Mouse (Mus musculus) myocyte (in vitro differentiated cells): ENCODE data around the gene Pitx2. TPM values are rescaled to one million over a fixed set of nuclear protein-coding genes. Genes with fewer than 3 reads are reported as not detected.

Source experiments
- H3K27me3 ChIP-seq: one replicate; pipeline ENCODE4 v1.6.1; 2011; ENCODE audit not compliant: control insufficient read depth, insufficient read depth, insufficient read length
- H3K36me3 ChIP-seq: one replicate; pipeline ENCODE4 v1.6.1; 2011; ENCODE audit not compliant: control insufficient read depth, insufficient read depth
- H3K4me2 ChIP-seq: one replicate; pipeline ENCODE4 v1.6.1; 2011; ENCODE audit warnings: low read depth, control low read depth
- H3K4me3 ChIP-seq: one replicate; pipeline ENCODE4 v1.5.1; 2011; ENCODE audit warnings: mild to moderate bottlenecking, control low read depth, moderate library complexity
- H3K79me2 ChIP-seq: one replicate; pipeline ENCODE4 v1.6.1; 2011; ENCODE audit not compliant: control insufficient read depth, insufficient read depth
- H3ac ChIP-seq: one replicate; pipeline ENCODE4 v1.6.1; 2011; ENCODE audit not compliant: control insufficient read depth, insufficient read length
- CEBPB ChIP-seq: IDR thresholded peaks from 2 replicates; pipeline ENCODE4 v1.6.1; 2011; ENCODE audit warnings: mild to moderate bottlenecking, moderate library complexity; ENCODE audit not compliant: poor library complexity, insufficient read depth, severe bottlenecking
- E2F4 ChIP-seq: IDR thresholded peaks from one replicate; pipeline ENCODE4 v1.6.1; 2011; ENCODE audit warnings: mild to moderate bottlenecking, control low read depth, moderate library complexity; ENCODE audit not compliant: insufficient read depth
- MAX ChIP-seq: IDR thresholded peaks from one replicate; pipeline ENCODE4 v1.6.1; 2011; ENCODE audit warnings: low read depth, mild to moderate bottlenecking, control low read depth
- MYOD1 ChIP-seq, 3 experiments: IDR thresholded peaks; one replicate each; pipeline ENCODE4 v1.6.1; 2011; ENCODE audit warnings: control low read depth in 2 of 3, low read depth in 2 of 3, mild to moderate bottlenecking in 2 of 3, moderate library complexity in 1 of 3; ENCODE audit not compliant: insufficient read length in 2 of 3, control insufficient read depth in 1 of 3
- MYOG ChIP-seq, 3 experiments: IDR thresholded peaks; one replicate each; pipeline ENCODE4 v1.6.1; 2011; ENCODE audit warnings: control low read depth in 2 of 3, low read depth in 2 of 3, mild to moderate bottlenecking in 2 of 3; ENCODE audit not compliant: insufficient read length in 2 of 3, control insufficient read depth in 1 of 3, insufficient read depth in 1 of 3
- POLR2A ChIP-seq: IDR thresholded peaks from one replicate; pipeline ENCODE4 v1.6.1; 2011; ENCODE audit warnings: low read depth, mild to moderate bottlenecking, control low read depth, moderate library complexity; ENCODE audit not compliant: insufficient read length
- POLR2AphosphoS2 ChIP-seq: IDR thresholded peaks from one replicate; pipeline ENCODE4 v1.6.1; 2011; ENCODE audit warnings: low read depth, control low read depth; ENCODE audit not compliant: insufficient read length
- REST ChIP-seq: IDR thresholded peaks from one replicate; pipeline ENCODE4 v1.6.1; 2011; ENCODE audit warnings: mild to moderate bottlenecking, control low read depth, moderate library complexity; ENCODE audit not compliant: insufficient read depth, insufficient read length
- SRF ChIP-seq: IDR thresholded peaks from one replicate; pipeline ENCODE4 v1.6.1; 2011; ENCODE audit warnings: low read depth; ENCODE audit not compliant: control insufficient read depth, insufficient read length
- TCF12 ChIP-seq: IDR thresholded peaks from one replicate; pipeline ENCODE4 v1.6.1; 2011; ENCODE audit warnings: mild to moderate bottlenecking, control low read depth; ENCODE audit not compliant: poor library complexity, insufficient read depth, severe bottlenecking
- TCF3 ChIP-seq: IDR thresholded peaks from one replicate; pipeline ENCODE4 v1.6.1; 2011; ENCODE audit warnings: low read depth, control low read depth; ENCODE audit not compliant: insufficient read length
- USF1 ChIP-seq: IDR thresholded peaks from one replicate; pipeline ENCODE4 v1.6.1; 2011; ENCODE audit warnings: low read depth, mild to moderate bottlenecking, control low read depth, moderate library complexity
- polyA plus RNA-seq: library from polyadenylated mRNA; unstranded; fragments of >200 nt; fragmentation: generic; extraction: Trizol; gene quantifications from one replicate; pipeline ENCODE4 v1.2.1, GENCODE M21; 2012; ENCODE audit warnings: missing spikeins

Pitx2 gene
- polyA plus RNA-seq, 1 experiment: 35.6 TPM

DNA sequence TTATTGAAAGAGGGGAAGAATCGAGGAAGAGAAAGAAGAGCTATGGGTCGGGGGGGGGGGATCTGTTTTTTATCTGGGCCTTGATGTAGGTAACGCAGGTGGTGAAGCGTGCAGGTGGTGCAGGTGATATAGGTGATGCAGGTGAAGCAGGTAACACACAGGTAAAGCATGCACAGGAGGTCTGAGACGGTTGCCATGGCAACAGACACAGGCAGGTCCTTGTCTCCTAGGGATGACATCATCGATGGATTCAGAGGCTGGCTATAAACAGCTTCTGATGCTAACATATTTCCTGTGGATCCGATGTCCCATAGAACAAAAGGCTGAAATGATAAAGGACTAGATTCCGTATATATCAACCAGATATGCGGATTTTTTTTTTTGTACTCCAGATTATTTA is 51.3 kb downstream of the Pitx2 start:
- no peak for TF ChIP-seq POLR2A
- TF ChIP-seq POLR2AphosphoS2: no peak
- TF ChIP-seq MAX: no peak
- TF ChIP-seq E2F4: no peak
- TF ChIP-seq REST: no peak
- TF ChIP-seq CEBPB: no peak
- no peak for TF ChIP-seq SRF
- no peak for TF ChIP-seq TCF12
- no peak for TF ChIP-seq USF1
- TF ChIP-seq MYOG (IDR thresholded peaks at IDR 0.05; ENCODE audit: control insufficient read depth in 1 of 3, insufficient read depth in 1 of 3, insufficient read length in 2 of 3, low read depth in 2 of 3): no peak
- no peak for TF ChIP-seq MYOD1 (IDR thresholded peaks at IDR 0.05; ENCODE audit: control insufficient read depth in 1 of 3, insufficient read length in 2 of 3, low read depth in 2 of 3)
- no peak for TF ChIP-seq TCF3
- Histone ChIP-seq H3K27me3 (no peaks in the 10 kb centered on the region), H3K4me2 (no peak overlapping the region), H3K79me2 (no peaks in the 10 kb centered on the region), H3ac (no peak overlapping the region), H3K4me3 (no peak overlapping the region), H3K36me3 (no peaks in the 10 kb centered on the region)

DNA sequence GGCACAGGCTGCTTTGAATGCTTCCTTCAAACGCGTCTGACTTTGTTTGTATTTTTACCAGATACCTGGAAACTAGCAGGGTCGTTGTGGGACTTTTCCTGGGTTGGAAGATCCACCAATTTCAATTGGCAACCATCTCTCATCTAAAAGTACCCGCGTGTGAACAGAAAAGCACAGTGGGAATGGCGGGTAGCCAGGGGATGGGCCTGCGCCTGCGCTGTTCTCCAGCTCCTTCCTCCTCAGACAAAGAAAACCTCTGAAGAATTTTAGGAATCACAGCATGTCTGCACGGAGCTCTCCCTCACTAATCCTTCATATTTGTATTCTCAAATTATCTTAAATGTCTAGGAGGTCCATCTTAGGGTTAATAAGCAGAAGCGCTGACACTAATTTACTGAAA is 54.6 kb downstream of the Pitx2 start:
- Histone ChIP-seq H3ac (no peak overlapping the region), H3K4me3 (no peak overlapping the region), H3K36me3 (no peaks in the 10 kb centered on the region), H3K27me3 (no peaks in the 10 kb centered on the region), H3K4me2 (no peak overlapping the region), H3K79me2 (no peaks in the 10 kb centered on the region)
- TF ChIP-seq MYOG (IDR thresholded peaks at IDR 0.05; ENCODE audit: control insufficient read depth in 1 of 3, insufficient read depth in 1 of 3, insufficient read length in 2 of 3, low read depth in 2 of 3) (no peak), POLR2AphosphoS2 (no peak), E2F4 (no peak), TCF3 (no peak), MYOD1 (IDR thresholded peaks at IDR 0.05; ENCODE audit: control insufficient read depth in 1 of 3, insufficient read length in 2 of 3, low read depth in 2 of 3) (no peak), POLR2A (no peak), SRF (no peak), REST (no peak), MAX (no peak), CEBPB (no peak)

DNA sequence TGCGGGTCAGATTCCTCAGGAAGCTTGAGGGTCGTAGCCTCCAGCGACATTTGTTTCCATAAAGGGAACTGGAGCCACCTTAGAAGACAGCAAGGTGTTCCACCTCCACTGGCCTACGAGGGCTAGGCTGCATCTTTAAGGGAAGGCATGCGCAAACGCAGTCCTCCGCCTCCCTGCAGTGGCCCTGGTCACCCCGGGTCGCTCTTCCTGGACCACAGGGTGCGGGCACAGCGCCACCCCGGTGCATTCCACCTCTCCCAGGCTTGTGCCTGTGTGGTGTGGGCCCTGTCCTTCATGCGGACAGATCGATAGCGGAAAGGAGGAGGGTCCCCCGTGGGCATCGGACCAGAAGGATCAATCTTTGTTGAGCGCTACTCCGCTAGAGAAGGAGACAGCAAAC is 56.6 kb downstream of the Pitx2 start:
- Histone ChIP-seq H3K27me3 (no peaks in the 10 kb centered on the region), H3K4me3 (no peak overlapping the region), H3K4me2 (no peak overlapping the region), H3K79me2 (no peaks in the 10 kb centered on the region), H3K36me3 (no peaks in the 10 kb centered on the region), H3ac (no peak overlapping the region)
- TF ChIP-seq TCF3 (no peak), MYOG (IDR thresholded peaks at IDR 0.05; ENCODE audit: control insufficient read depth in 1 of 3, insufficient read depth in 1 of 3, insufficient read length in 2 of 3, low read depth in 2 of 3) (no peak), E2F4 (no peak)

DNA sequence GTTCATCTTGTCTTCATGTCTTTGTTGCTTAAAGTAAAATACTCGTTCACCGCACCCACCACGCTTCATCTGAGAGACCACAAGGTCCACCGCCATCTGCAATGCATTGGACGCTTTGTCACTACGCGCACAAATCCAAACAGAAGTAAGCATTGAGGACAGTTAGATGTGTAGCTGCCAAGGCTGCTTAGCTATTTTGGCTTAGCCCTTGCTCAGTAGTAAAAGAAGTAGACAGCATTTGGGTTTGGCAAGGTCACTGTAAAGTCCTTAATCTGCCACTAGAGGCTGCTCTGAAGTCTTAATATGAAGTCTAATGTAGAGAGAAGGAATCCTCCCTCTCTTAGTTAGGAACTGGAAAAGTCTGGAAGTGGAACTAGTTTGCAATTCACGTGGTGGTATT is 57.1 kb downstream of the Pitx2 start:
- H3K4me3 ChIP-seq: no peak overlapping the region
- H3K4me2 ChIP-seq: no peak overlapping the region

DNA sequence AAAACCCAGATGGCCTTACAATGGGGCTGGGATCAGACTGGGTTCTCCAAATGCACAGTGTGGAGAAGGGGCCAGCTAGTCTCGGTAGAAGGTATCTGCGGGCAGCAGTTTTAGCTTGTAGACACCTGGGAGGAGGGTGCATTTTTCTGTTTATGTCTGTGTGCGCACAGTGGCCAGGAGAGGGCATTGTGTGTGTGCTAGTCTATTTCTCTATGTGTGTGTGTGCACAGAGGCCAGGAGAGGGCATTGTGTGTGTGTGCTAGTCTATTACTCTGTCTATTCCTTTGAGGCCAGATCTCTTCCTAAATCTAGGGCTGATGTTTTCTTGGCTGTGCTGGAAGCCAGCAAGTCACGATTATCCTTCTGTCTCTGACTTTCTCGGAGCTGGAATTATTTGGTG is 58.8 kb downstream of the Pitx2 start:
- H3K36me3 ChIP-seq: no peaks in the 10 kb centered on the region
- no peaks in the 10 kb centered on the region for H3K79me2 ChIP-seq
- no peak for TF ChIP-seq POLR2A
- TF ChIP-seq MYOD1 (IDR thresholded peaks at IDR 0.05; ENCODE audit: control insufficient read depth in 1 of 3, insufficient read length in 2 of 3, low read depth in 2 of 3): no peak
- no peak for TF ChIP-seq SRF
- no peak for TF ChIP-seq CEBPB
- TF ChIP-seq MAX: no peak
- H3K4me2 ChIP-seq: no peak overlapping the region
- no peaks in the 10 kb centered on the region for H3K27me3 ChIP-seq
- H3ac ChIP-seq: no peak overlapping the region
- H3K4me3 ChIP-seq: no peak overlapping the region

More for the DNA sequence above, 57.1 kb downstream of the Pitx2 start:
- TF ChIP-seq MAX (no peak), E2F4 (no peak), REST (no peak), TCF12 (no peak), CEBPB (no peak), TCF3 (no peak), MYOG (IDR thresholded peaks at IDR 0.05; ENCODE audit: control insufficient read depth in 1 of 3, insufficient read depth in 1 of 3, insufficient read length in 2 of 3, low read depth in 2 of 3) (no peak), POLR2AphosphoS2 (no peak)
- Histone ChIP-seq H3K79me2 (no peaks in the 10 kb centered on the region), H3K36me3 (no peaks in the 10 kb centered on the region), H3ac (no peak overlapping the region), H3K27me3 (no peaks in the 10 kb centered on the region)

Other genes with a start within 250 kb of the Pitx2 start
- 0.10 TPM for gene Enpep, start 132.8 kb downstream of the Pitx2 start, polyA plus RNA-seq